Mouse (Mus musculus): ENCODE results near the gene Hist1h3f.
A peak's percentile ranks its signal among the peaks of the same experiment; 100 is the strongest.

Hist1h3f gene

DNA sequence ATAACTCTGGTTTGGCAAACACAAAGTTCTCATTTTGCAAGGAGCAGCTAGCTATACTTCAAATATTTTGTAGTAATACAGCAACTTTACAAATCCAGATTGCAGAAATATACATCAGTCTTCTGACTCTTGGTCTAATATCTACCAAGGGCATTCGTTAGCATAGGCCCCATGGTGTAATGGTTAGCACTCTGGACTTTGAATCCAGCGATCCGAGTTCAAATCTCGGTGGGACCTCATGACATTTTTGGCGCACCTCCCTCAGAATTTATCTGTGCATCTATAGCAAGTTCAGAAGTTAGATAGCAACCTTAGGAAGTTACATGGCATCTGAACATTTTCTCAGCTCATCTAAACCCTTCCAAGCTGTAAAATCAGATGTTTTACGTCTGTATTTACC, 25.0 kb upstream of the Hist1h3f start:
- peak; percentile 82 to 87 for DNase-seq

DNA sequence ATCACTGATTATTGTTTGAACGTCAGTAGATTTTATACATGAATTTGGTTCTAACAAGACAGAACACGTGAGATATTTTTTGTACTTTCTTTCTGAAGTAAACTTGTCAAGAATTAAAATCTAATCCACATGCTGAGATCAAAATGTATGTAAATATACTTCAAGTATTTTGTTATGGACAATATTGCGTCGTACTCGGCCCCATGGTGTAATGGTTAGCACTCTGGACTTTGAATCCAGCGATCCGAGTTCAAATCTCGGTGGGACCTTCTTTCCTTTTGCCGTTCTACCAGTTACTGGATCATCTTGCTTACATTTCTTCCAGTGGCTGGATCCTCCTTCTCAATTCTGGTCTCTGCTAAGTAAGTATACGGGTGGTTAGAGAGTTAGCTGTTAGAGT, 24.4 kb upstream of the Hist1h3f start:
- DNase-seq, result peak; percentile 81 to 83

DNA sequence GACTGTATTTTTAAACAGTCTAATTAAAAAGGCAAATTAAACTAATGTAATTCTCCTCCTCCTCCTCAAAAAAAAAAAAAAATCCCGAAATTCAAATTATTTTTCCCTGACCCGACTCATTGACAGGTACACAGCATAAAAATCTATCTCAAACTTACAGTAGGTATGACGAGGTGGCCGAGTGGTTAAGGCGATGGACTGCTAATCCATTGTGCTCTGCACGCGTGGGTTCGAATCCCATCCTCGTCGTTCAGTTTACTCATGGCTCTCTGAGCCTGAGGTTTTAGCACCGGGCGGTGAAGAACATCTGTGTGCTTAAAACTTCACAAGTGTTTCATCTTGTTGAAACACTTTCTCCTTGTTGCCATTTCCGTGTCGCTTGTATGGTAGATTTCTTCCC, 22.1 kb upstream of the Hist1h3f start:
- DNase-seq, result peak; percentile 79 to 81

DNA sequence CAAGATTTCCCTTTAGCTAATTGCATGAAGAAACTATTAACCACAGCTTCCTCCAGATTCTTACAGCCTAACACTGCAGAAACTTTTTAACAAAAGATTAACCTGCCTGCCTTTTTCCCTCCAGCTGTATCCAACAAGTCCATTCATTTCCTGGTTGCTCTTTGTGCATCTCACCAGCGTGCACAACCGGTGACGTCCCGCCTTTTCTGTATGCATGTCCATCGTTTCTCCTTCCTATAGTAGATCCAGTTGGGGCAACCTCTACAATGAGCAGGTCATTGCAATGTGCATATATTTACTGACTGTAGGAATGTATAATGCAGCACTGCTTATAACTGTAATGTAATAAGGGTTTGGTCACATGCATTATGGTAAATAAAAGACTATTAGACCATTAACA, 19.9 kb upstream of the Hist1h3f start:
- DNase-seq, result no peak

DNA sequence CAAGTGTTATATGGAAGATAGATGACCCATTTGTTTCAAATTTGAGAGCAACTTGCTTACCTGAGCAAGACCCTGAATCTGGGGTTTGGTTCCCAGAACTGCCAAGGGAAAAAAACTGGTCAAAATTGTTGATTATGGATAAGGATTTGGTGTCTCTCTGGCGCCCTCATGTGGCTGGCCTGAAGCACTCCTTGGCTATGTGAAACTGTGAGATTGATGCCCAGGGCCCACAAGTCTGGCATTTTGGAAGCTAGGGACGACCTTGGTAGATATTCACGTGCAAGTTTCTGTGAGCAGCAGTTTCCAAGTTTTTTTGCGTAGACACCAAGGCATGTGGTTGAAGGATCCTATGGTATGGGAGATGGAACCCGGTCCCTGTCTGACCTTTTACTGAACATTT, 19.2 kb upstream of the Hist1h3f start:
- peak; percentile 89 for DNase-seq

DNA sequence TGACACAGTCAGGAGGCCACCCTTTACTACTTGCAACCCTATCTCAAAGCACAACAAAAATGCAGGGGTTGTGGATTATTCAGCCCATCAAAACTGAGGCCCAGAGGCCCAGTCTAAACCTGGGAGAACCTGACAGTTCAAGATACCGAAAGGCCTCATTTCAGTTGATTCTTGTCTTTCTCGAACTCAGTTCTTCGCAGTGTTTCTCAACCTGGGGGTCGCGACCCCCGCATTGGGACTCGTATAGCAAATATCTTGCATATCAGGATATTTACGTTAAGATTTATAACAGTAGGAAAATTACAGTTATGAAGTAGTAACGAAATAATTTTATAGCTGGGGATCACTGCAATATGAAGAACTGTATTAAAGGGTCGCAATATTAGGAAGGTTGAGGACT, 18.0 kb upstream of the Hist1h3f start:
- DNase-seq, result no peak

DNA sequence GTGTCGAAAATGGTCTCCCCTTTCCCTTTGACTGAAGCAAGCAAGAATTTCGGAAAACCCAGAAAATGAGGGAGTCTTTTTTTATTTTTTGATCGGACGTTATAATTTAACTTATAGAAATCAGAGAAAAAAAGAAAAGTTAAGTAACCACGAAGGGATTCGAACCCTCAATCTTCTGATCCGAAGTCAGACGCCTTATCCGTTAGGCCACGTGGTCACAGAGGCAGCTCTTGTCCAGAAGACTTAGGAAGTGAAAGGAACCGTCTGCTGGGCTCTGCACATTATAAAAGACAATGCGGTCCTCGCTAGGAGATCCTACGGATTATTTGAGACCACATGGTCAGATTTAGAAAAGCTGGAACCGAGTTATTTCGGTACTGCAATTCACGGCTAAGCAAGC, 17.5 kb upstream of the Hist1h3f start:
- DNase-seq, result peak; percentile 96 to 98

DNA sequence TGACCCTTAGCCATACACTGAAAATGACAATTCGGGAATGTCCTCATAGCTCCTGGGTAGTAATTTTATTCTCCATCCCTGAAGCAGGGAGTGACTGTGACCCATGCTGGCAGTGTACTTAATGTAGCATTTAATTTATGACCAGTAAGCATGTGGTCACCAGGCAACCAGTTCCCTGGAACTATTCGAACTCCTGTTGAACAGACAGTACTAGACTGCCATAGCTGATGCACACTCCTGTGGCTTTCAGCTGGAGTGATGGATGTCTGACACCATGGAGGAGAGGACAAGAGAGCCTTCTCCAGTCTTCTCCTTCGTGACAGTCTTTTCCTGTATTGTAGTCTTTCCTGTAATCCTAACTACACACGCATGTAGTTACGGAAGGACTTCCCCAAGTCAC, 14.8 kb upstream of the Hist1h3f start:
- DNase-seq, result no peak

DNA sequence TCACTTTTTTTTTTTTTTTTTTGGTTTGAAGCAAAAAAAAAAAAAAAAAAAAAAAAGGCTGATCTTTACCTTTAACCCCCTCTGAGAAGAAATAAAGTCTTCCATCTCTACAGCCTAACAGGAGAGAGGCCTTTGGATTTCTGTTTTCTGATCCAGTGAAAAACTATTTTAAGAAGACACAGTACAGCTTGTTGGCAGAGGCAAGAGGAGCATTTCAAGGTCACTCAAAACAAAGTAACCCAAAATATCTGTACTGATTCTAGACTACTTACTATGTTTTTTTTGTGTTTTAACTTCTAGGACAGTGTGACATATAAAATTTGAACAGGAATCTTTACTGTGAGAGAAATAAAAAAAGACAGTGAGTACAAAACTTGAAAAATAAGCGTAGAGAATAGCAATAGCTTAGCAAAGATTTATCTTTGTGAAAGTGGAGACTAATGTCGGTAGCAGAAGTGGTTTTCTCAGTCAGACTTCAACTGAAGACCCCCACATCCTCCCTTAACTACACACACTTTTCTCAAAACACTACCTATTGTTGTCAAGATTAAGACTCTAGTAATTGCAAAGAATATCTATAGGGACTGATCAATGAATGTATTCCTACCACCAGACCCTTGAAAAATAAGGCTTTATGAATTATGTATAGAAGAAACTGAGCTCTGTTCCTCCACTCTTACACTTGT, 14.2 kb upstream of the Hist1h3f start:
- DNase-seq, result no peak

DNA sequence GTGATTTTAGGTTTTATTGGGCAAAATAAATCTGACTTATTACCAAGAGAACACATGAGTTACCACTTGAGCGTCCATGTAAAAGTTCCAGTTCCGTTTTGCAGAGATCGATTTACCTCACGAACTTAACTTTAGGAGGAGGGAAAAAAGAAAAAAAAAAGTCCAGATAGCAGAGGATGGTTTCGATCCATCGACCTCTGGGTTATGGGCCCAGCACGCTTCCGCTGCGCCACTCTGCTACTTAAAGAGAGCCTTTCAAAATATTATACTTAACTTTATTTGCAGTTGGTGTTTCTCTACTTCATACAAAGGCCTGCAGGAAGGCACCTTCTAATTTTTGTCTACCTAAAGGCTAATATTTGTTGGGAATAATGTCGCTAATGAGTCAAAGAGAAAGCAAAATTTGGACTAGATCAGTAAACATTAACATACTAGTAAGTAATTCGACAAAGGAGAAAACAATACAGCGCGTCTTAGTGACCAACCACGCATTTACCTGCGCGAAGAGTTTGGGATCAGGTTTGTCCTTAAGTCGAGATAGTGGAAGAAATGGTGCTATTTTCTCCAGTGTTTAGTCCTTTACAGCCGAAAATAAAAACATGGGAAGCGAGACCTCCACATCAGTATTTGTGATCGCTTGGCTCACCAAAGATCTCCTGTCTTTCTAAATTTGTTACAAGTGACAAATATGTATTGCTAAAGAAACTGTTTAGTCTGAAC, 13.5 kb upstream of the Hist1h3f start:
- DNase-seq, result peak; percentile 65 to 81

DNA sequence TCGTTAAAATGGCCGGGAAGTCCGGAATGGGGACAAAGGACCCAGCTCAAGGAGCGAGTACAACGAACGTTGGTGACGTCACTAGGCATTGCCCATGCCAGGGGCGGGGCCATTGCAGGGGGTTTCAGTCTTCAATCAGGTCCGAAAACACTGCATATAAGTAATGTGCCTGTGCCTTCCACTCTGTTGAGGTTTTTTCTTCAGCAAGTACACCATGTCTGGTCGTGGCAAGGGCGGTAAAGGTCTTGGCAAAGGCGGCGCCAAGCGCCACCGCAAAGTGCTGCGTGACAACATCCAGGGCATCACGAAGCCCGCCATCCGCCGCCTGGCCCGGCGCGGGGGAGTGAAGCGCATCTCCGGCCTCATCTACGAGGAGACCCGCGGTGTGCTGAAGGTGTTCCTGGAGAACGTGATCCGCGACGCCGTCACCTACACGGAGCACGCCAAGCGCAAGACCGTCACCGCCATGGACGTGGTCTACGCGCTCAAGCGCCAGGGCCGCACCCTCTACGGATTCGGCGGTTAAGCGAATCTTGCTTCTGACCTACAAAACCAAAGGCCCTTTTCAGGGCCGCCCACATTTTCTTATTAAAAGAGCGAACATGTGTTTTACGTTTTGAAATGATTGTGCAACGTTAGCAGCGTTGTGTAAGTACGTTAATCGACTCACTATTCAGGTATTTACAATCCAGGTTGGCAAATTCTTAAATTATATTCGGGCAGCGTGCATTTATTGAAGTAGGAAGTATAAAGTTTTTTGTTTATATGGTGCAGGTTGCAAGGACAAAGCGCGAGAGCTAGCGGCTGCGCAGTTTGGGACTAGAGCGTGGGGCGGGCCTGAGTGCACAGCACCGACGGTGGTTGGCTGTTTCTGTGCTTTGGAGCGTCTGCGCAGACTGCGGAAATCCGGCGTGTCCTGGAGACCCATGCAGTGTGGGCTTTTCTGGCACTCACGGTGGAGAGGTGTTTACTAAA, 12.7 kb upstream of the Hist1h3f start, which contains the start of gene Hist1h4h:
Gene Hist1h4h (plus strand): TSS at position 150 of the 975 bp plus-strand sequence.
- peak; percentile 99 to 100 for DNase-seq

DNA sequence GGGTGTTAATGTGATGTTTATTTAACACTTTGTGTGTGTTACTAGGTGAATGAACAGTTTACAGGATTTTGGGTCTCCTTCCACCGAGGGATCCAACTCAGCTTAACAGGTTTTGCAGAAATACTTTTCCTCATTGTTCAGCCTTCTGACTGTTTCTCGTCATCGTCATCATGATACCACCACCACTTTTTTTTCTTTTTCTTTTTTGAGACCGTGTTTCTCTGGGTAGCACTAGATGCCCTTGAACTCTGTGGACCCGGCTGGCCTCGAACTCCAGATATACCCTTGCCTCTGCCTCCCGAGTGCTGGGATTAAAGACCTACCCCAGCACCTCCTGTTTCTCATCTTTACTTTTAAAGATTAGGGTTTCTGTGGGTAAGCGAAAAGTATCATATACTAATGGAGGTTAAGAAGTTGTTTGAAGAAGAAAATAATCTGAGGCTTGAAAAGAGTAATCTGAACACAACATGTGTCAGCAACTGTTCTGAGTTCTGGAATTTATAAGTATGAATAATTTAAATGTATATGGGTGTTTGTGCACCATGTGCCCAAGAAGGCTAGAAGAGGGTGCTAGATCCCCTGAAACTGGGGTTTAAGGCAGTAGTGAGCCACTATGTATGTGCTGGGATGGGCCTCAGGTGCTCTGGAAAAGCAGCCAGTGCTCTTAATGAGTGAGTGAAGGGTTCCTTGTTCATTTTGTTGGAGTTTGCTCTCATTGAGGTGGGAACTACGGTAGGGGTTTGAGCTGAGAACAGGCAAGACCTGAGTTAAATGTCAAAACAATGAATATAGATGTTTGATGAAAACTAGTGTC, 11.4 kb upstream of the Hist1h3f start:
- DNase-seq, result no peak

DNA sequence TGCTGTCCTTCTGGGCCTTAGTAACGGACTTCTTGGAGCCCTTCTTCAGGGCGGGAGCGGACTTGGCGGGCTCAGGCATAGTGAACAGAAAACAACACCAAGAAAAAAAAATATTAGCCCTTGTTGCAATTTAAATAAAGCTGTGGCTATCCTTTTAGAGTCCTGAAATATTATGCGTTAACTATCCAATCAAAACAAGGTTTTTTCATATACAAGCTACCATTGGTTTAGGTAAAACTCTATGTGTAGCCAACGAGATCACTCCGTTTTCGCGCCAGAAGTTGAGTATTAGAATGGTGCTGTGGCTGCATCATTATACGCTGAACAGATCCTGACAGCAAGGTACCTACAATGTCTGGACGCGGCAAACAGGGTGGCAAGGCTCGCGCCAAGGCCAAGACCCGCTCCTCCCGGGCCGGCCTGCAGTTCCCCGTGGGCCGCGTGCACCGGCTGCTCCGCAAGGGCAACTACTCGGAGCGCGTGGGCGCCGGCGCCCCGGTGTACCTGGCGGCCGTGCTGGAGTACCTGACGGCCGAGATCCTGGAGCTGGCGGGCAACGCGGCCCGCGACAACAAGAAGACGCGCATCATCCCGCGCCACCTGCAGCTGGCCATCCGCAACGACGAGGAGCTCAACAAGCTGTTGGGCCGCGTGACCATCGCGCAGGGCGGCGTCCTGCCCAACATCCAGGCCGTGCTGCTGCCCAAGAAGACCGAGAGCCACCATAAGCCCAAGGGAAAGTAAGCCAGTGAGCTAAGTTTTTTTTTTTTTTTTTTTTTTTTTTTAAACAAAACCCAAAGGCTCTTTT, 10.1 kb upstream of the Hist1h3f start, which contains the start of gene Hist1h2af:
Gene Hist1h2af (plus strand): TSS at position 347 of the 808 bp plus-strand sequence.
- DNase-seq, result peak; percentile 84 to 85

DNA sequence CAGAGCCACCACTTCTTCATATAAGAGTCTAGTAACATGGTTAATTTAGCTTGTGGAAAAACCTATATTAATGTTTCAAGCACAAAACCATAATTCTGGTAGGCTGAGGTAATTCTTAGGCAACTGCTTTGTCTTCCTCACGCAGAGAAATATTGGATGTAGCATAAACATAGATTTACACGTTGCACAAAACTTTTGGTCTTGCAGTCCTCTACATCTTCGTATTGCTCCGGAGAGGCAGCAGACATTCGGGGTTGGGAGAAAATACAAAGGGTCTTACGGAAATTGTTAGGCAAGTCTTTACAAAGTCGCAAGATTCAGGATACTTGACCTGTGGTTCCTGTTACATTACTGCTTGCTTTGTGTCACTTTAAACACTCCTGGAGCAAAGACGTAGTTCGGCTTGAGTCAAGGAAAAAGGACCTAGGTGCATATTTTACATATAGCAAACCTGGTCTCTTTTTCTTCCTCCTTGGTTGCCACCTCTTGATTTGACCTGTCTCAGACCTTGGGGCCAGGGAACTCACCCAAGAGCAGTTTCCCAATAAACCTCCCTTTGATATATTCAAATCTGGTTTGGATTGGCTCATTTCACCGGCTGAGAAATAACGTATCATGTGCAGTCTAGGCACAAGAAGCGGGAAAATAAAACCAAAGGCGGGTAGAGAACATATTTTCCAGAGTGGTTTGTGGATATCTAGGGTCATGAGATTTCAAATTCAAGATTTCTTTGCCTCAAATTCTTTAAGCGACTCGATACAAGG, 9.3 kb upstream of the Hist1h3f start:
- DNase-seq, result no peak

DNA sequence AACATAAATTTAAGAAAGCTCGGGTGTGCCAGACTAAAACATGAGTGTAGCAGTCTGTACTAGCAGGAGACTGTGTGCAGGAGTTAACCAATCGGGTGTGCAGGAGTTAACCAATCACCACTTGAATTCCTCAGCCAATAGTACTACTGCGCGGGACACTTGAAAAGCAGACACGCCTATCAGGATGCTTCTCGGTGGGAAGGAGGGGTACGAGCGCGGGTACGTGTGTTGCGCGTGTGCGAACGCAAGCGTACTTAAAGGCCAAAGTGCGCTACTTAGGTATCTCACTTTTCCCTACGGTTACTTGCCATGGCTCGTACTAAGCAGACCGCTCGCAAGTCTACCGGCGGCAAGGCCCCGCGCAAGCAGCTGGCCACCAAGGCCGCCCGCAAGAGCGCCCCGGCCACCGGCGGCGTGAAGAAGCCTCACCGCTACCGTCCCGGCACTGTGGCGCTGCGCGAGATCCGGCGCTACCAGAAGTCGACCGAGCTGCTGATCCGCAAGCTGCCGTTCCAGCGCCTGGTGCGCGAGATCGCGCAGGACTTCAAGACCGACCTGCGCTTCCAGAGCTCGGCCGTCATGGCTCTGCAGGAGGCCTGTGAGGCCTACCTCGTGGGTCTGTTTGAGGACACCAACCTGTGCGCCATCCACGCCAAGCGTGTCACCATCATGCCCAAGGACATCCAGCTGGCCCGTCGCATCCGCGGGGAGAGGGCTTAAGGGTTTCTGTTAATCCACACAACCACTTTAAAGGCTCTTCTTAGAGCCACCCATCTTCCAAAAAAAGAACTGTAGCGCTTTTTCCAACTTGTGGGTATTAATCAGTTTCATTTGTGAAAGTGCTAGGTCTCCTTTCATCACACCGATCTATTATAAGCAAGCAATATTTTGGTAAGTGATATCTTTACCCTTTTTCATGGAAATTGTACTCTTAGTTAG, 8.4 kb upstream of the Hist1h3f start, which contains the start of gene Hist1h3g:
Gene Hist1h3g (plus strand): TSS at position 286 of the 939 bp plus-strand sequence.
- peak; percentile 93 to 94 for DNase-seq

DNA sequence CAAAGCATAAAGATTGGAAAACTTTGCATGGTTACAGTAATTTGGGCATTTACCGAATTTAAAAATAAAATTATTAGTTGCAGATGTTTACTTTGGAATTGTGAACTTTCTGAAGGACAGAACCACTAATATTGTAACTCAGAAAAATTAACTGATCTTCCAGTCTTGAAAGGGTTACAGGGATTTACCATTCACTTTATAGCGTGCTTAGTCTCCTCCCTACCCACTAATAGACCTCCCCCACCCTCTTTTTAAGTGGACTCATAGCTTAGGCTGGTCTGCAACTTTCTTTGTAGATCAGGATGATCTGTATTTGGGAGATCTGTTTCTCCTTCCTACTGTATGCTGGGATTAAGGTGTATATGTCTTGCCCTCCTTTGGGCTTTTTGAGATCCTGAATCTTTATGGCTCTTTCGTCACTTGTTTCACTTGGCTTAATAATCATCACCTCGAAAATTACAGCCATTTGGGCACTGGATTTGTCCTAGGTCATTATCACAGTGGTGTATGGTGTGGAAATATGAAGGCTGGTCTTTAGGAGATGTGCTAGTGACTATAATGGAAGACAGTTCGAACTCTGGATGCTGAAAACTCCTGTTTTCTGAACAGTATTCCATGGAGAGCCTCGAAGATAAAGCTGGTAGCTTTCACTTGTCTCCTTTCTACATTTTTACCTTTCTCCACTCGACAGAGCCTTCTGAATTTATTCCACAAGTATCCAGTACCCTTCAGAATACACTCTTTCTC, 7.6 kb upstream of the Hist1h3f start:
- no peak for DNase-seq

DNA sequence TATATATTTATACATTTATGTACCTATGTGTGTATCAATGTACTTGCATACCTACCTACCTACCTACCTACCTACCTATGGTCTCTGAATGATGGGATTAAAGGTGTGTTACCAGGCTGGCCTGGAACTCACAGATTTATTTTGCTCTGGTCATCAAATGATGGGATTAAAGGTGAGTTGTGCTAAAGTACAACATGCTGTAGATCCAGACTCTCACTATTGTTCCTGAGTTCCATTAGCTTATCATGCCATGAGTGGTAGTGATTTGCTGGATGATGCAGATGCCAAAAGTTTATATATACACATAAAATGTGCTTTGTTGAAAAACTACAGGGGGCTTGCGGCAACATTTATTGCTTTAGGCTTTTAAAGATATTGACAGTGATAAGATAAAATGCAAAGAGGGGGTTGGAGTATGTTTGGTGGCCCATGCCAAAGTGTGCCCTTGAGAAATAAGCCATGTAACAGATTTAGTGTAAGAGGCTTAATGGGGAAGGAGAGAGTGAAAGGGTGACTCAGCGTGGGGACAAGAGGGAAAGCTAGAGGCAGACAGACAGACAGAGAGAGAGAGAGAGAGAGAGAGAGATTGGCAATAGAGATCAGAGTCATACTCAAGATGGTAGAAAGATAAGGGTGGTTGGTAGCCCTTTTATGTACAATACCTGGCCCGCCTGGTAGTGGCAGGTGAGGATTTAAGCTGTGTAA, 6.7 kb upstream of the Hist1h3f start:
- DNase-seq, result no peak

DNA sequence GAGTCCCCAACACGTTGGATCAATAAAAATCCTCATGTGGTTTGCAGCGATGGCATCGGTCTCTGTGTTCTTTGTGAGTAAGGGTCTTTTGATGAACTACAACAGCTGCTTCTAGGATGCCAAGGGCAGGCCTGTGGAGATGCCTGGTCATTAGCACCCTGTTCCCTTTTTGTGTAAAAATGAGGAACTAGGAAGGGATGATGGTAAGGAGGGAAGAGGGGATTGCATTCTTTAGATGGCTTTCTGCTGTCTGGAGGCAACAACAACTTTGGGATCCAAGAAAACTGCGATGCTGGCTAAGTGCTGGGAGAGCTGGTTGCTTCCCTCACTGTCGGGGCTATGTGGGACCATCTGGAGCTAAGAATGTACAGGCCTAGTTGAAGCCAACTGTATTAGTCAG, 5.6 kb upstream of the Hist1h3f start:
- DNase-seq, result no peak

Measured in cerebellum, postnatal 10 days (tissue).